Mouse (Mus musculus): Measurements from ENCODE around the gene Slc5a4a.
A peak's percentile ranks its signal among the peaks of the same experiment; 100 is the strongest.

Gene Slc5a4a

DNA sequence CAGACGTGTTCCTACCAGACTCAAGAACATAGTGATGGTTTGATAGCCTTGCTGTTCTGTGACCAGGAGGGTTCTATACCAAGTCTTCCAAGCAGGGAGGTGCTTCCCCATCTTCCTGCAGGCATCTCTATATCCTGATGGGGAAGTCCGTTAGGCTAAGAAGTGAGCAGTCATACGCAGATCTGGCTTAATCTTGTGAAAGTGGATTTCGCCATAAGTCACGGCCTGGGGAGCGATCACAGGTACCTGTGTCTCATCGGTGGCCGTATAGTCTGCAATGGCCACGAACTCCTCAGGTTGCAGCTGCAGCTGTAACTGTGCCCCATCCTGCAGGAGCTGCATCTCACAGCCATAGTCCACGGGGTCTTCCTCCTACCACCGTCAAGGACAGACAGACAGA is 78.7 kb downstream of the Slc5a4a start:
- no peak for DNase-seq

DNA sequence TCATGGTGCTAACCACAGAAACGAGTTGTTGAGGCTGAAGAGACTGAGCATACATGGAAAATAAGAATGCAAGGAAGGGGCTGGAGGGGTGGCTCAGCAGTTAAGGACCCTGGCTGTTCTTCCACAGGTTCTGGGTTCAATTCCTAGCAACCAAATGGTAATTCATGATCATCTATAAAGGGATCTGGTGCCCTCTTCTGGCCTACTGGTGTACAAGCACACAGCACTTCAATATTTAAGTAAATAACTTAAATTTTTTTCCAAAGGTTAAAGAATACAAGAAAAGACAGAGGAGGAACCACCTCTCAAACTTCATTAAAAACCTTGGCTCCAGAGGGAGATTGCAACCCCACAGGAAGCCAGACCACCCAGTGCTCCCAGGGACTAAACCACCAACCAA is 82.4 kb downstream of the Slc5a4a start:
- no peak for DNase-seq

GRCm38 (mm10) chr10:76237341-76238225 is 90.3 kb downstream of the Slc5a4a start, which contains the start of gene Prmt2:
Gene Prmt2 (minus strand): TSS chr10:76237865.
- peak; percentile 94 for DNase-seq

Measured in kidney, postnatal 10 days (tissue).